Comparison of ENCODE assay signal across 8 mouse cellular contexts in the genomic region with DNA sequence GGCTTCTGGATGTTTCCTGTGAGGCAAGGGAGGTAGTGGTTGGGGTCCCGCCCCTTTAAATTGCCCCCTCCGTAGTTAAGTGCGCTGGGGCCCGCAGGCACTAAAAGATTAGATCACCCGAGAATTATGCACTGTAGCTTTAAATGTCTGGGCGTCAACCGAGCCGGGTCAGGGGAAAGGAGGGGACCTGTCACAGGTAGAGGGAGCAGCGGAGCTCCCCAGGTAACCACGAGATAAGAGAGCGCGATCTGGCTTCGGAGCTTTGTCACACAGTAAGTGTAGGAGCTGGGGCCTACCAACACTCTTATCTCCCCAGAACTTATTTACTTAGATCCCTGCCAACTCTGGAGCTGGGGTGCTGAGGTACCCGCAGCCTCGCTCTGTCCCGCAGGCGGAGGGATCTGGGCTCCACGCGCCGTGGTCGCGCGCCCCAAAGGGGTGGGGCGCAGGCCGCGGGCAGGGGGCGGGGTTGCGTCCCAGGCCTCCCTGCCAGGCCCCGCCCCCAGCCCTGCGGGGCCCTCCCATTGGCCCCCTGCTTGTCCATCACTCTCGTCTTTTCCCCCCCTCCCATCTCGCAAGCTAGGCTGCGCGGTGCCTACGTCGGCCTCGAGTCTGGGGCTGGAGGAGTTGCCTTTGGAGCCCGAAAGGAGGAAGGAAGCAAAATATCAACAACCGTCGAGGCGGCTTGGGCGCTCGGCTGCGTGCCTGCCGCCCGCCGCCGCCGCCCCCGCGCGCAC. TPM values are rescaled to one million over a fixed set of nuclear protein-coding genes. Genes with fewer than 3 reads are reported as not detected.
DNase-seq lines count a peak whose midpoint lies in the region; ATAC-seq and TF ChIP-seq lines count a peak whose summit lies in the region.

A gene (plus strand): TSS at position 586 of the 737 bp plus-strand sequence.

- peak within 1 kb of the TSS; percentile 85 for H3K9ac ChIP-seq in ES-Bruce4 (ENCODE audit: low read depth, poor library complexity, severe bottlenecking)
- H3K9ac ChIP-seq in forebrain, embryonic 13.5 days, result peak within 1 kb of the TSS; percentile 91
- peak within 1 kb of the TSS; percentile 91 for H3K9ac ChIP-seq in liver, postnatal 0 days (replicated peaks)
- peak within 1 kb of the TSS; percentile 67 for H3K9ac ChIP-seq in neural tube, embryonic 14.5 days (replicated peaks; ENCODE audit: low read depth, low read length)

- H3K9me3 ChIP-seq in ES-Bruce4 (replicated peaks; ENCODE audit: control insufficient read depth, insufficient read depth, low read length, poor library complexity, severe bottlenecking), result no peaks in the 10 kb centered on the region
- H3K9me3 ChIP-seq in forebrain, embryonic 13.5 days (replicated peaks), result no peaks in the 10 kb centered on the region
- H3K9me3 ChIP-seq in liver, postnatal 0 days (ENCODE audit: low read length), result no peaks in the 10 kb centered on the region
- no peaks in the 10 kb centered on the region for H3K9me3 ChIP-seq in neural tube, embryonic 14.5 days (ENCODE audit: control insufficient read depth, low read length)

- TF ChIP-seq POLR2A in ES-Bruce4 (IDR thresholded peaks at IDR 0.05; ENCODE audit: insufficient read depth, low read length), result no peak

- H3K36me3 ChIP-seq in ES-Bruce4 (ENCODE audit: control insufficient read depth, insufficient read depth, low read length, poor library complexity, severe bottlenecking), result no peaks in the 10 kb centered on the region
- H3K36me3 ChIP-seq in forebrain, embryonic 13.5 days (ENCODE audit: poor library complexity, severe bottlenecking), result no peaks in the 10 kb centered on the region
- H3K36me3 ChIP-seq in liver, postnatal 0 days (replicated peaks; ENCODE audit: insufficient read depth, low read length), result peaks cover 5% of the 10 kb centered on the region
- H3K36me3 ChIP-seq in neural tube, embryonic 14.5 days (ENCODE audit: control insufficient read depth, insufficient read depth, low read length), result no peaks in the 10 kb centered on the region

- H3K4me3 ChIP-seq in ES-Bruce4 (ENCODE audit: low read depth, low read length), result peak within 1 kb of the TSS; percentile 80
- H3K4me3 ChIP-seq in forebrain, embryonic 13.5 days, result peak within 1 kb of the TSS; percentile 91
- H3K4me3 ChIP-seq in liver, postnatal 0 days (ENCODE audit: low read depth, low read length), result peak within 1 kb of the TSS; percentile 80
- peak within 1 kb of the TSS; percentile 87 for H3K4me3 ChIP-seq in neural tube, embryonic 14.5 days (ENCODE audit: low read depth, low read length)

- intact Hi-C loops in heart, postnatal 10 days (cut with DNase I), result loop anchor here (2.0 kb wide), 1 partner anchor 33 kb away; no protein-coding TSS in a partner anchor

- no peak for TF ChIP-seq CTCF in ES-Bruce4 (IDR thresholded peaks at IDR 0.05; ENCODE audit: low read depth, low read length)
- TF ChIP-seq CTCF in liver, postnatal 0 days (IDR thresholded peaks at IDR 0.05; ENCODE audit: low read depth), result peak; percentile 53

- H3K27ac ChIP-seq in ES-Bruce4 (ENCODE audit: insufficient read depth, low read length), result no peak within 1 kb of the TSS
- H3K27ac ChIP-seq in forebrain, embryonic 13.5 days, result peak within 1 kb of the TSS; percentile 99
- H3K27ac ChIP-seq in liver, postnatal 0 days (ENCODE audit: low read depth), result peak within 1 kb of the TSS; percentile 97
- H3K27ac ChIP-seq in neural tube, embryonic 14.5 days (ENCODE audit: low read depth, low read length), result peak within 1 kb of the TSS; percentile 96

- no peaks in the 10 kb centered on the region for H3K27me3 ChIP-seq in ES-Bruce4 (ENCODE audit: control insufficient read depth, insufficient read depth, low read length, poor library complexity, severe bottlenecking)
- peaks cover 18% of the 10 kb centered on the region for H3K27me3 ChIP-seq in forebrain, embryonic 13.5 days
- H3K27me3 ChIP-seq in liver, postnatal 0 days (ENCODE audit: insufficient read depth, low read length), result no peaks in the 10 kb centered on the region
- H3K27me3 ChIP-seq in neural tube, embryonic 14.5 days (ENCODE audit: control insufficient read depth, insufficient read depth, low read length), result peaks cover 4% of the 10 kb centered on the region

- peak within 1 kb of the TSS; percentile 96 for H3K4me2 ChIP-seq in forebrain, embryonic 13.5 days
- peak within 1 kb of the TSS; percentile 92 for H3K4me2 ChIP-seq in liver, postnatal 0 days (ENCODE audit: low read depth, low read length)
- H3K4me2 ChIP-seq in neural tube, embryonic 14.5 days (ENCODE audit: low read depth, low read length), result peak within 1 kb of the TSS; percentile 70

- peak; percentile 96 to 97 for DNase-seq in heart, postnatal 10 days
- DNase-seq in large intestine, adult 2 months (ENCODE audit: low read depth, low spot score), result peak; percentile 88
- DNase-seq in liver, postnatal 0 days, result peak; percentile 96
- DNase-seq in testis, postnatal 10 days (ENCODE audit: low spot score), result peak; percentile 98

- H3K4me1 ChIP-seq in ES-Bruce4 (ENCODE audit: control insufficient read depth, insufficient read depth, low read length), result peaks cover 21% of the 10 kb centered on the region
- H3K4me1 ChIP-seq in forebrain, embryonic 13.5 days, result peaks cover 81% of the 10 kb centered on the region
- H3K4me1 ChIP-seq in liver, postnatal 0 days (ENCODE audit: insufficient read depth), result peaks cover 73% of the 10 kb centered on the region
- peaks cover 44% of the 10 kb centered on the region for H3K4me1 ChIP-seq in neural tube, embryonic 14.5 days (ENCODE audit: control insufficient read depth, insufficient read depth, low read length)

- peak; percentile 42 for ATAC-seq in cerebellum, adult (ENCODE audit: insufficient number of reproducible peaks, low FRiP score, low TSS enrichment)
- peak; percentile 88 for ATAC-seq in forebrain, embryonic 13.5 days
- peak; percentile 81 for ATAC-seq in liver, postnatal 0 days
- peak; percentile 87 for ATAC-seq in neural tube, embryonic 14.5 days (ENCODE audit: low read depth)

- no peak for TF ChIP-seq EP300 in ES-Bruce4 (IDR thresholded peaks at IDR 0.05; ENCODE audit: insufficient read depth, low read depth, low read length)
- peak; percentile 52; the same call in 1 of the 2 replicates for TF ChIP-seq EP300 in liver, postnatal 0 days (IDR thresholded peaks at IDR 0.05; ENCODE audit: low read depth)

- WGBS in forebrain, embryonic 13.5 days, result under 1% methylated on average over 33 of the region's 52 CpGs
- under 1% methylated on average over 52 of the region's 52 CpGs for WGBS in large intestine, adult 2 months
- under 1% methylated on average over 44 of the region's 52 CpGs for WGBS in liver, postnatal 0 days (ENCODE audit: insufficient replicate concordance)
- under 1% methylated on average over 43 of the region's 52 CpGs for WGBS in neural tube, embryonic 14.5 days

RNA-seq across cellular contexts. Expression of the gene that starts here (rescaled TPM):
- 41.5 and 48.1 TPM in 2 replicates for polyA plus RNA-seq in ES-Bruce4 (2011; ENCODE audit: insufficient read depth, insufficient read length, low read depth, missing spikeins)
- polyA plus RNA-seq in forebrain, embryonic 13.5 days (2015; fragmentation: Nextera tagmentation; extraction: Ambion mirVana), result 15.0 and 16.5 TPM in 2 replicates
- 100 to 1,000 TPM; 121 to 133 TPM for total RNA-seq in heart, postnatal 10 days (2021)
- 26.1 and 40.8 TPM in 2 replicates for polyA plus RNA-seq in large intestine, adult 2 months (2012; rRNA removed)
- 5.7 and 6.4 TPM in 2 replicates for polyA plus RNA-seq in liver, postnatal 0 days (2015; fragmentation: Nextera tagmentation; extraction: Ambion mirVana)
- 19.6 and 20.4 TPM in 2 replicates for polyA plus RNA-seq in neural tube, embryonic 14.5 days (2014; fragmentation: Nextera tagmentation; extraction: Ambion mirVana)
